Mouse (Mus musculus) midbrain, embryonic 12.5 days (tissue): ENCODE measurements around the gene Fam216b. TPM values are rescaled to one million over a fixed set of nuclear protein-coding genes. Genes with fewer than 3 reads are reported as not detected.

Experiments used
- ATAC-seq: fragments of 200-750 bp; cut with Nextera tagmentation; 2 replicates; pipeline ENCODE4 v1.8.0; 2017; ENCODE audit warnings: low read depth, moderate TSS enrichment, moderate library complexity; ENCODE audit not compliant: low FRiP score
- H3K27ac ChIP-seq: fragments of 300-500 bp; sonication (generic); replicated peaks from 2 replicates; pipeline ENCODE4 v1.5.1; 2016; ENCODE audit warnings: mild to moderate bottlenecking
- H3K27me3 ChIP-seq: fragments of 300-500 bp; sonication (generic); 2 replicates; pipeline ENCODE4 v1.6.1; 2016; ENCODE audit warnings: mild to moderate bottlenecking
- H3K36me3 ChIP-seq: fragments of 300-500 bp; sonication (generic); 2 replicates; pipeline ENCODE4 v1.6.1; 2016
- H3K4me1 ChIP-seq: fragments of 300-500 bp; sonication (generic); 2 replicates; pipeline ENCODE4 v1.6.1; 2016
- H3K4me2 ChIP-seq: fragments of 300-500 bp; sonication (generic); replicated peaks from 2 replicates; pipeline ENCODE4 v1.6.1; 2016; ENCODE audit warnings: mild to moderate bottlenecking, moderate library complexity
- H3K4me3 ChIP-seq: fragments of 300-500 bp; sonication (generic); 2 replicates; pipeline ENCODE4 v1.5.1; 2016; ENCODE audit warnings: mild to moderate bottlenecking
- H3K9ac ChIP-seq: fragments of 300-500 bp; sonication (generic); replicated peaks from 2 replicates; pipeline ENCODE4 v1.6.1; 2016; ENCODE audit warnings: mild to moderate bottlenecking, moderate library complexity
- H3K9me3 ChIP-seq: fragments of 300-500 bp; sonication (generic); 2 replicates; pipeline ENCODE4 v1.6.1; 2016; ENCODE audit warnings: mild to moderate bottlenecking
- WGBS: fragments of 180-500 bp; shearing (Covaris S2); methylation state at CpG from one replicate; pipeline ENCODE4 v1.1.7; 2016; 5-methylcytosine and 5-hydroxymethylcytosine counted together
- polyA plus RNA-seq: library from polyadenylated mRNA; unstranded; fragments of >200 nt; fragmentation: Nextera tagmentation; extraction: Ambion mirVana; gene quantifications from 2 replicates; pipeline ENCODE4 v1.2.1, GENCODE M21; 2016

Fam216b gene
- polyA plus RNA-seq, result not detected in 2 replicates

GRCm38 (mm10) chr14:78088907-78089306 is at the start of gene Fam216b:
Gene Fam216b (minus strand): TSS chr14:78089007.
- Histone ChIP-seq H3K9ac (no peak within 1 kb of the TSS), H3K27ac (no peak within 1 kb of the TSS), H3K4me1 (no peaks in the 10 kb centered on the region), H3K9me3 (no peaks in the 10 kb centered on the region), H3K4me3 (no peak within 1 kb of the TSS), H3K27me3 (no peaks in the 10 kb centered on the region), H3K4me2 (no peak within 1 kb of the TSS), H3K36me3 (no peaks in the 10 kb centered on the region)
- WGBS, result 88% methylated on average over 6 of the region's 6 CpGs
- no peak for ATAC-seq

GRCm38 (mm10) chr14:78132368-78133052 is 43.7 kb upstream of the Fam216b start:
- H3K4me2 ChIP-seq, result no peak overlapping the region
- H3K9me3 ChIP-seq, result peaks cover 5% of the 10 kb centered on the region; the same call in 1 of the 2 replicates
- 33% methylated on average over 5 of the region's 5 CpGs for WGBS
- H3K9ac ChIP-seq, result no peak overlapping the region
- no peak for ATAC-seq
- no peaks in the 10 kb centered on the region for H3K36me3 ChIP-seq
- H3K4me3 ChIP-seq, result no peak overlapping the region
- H3K27ac ChIP-seq, result no peak overlapping the region
- no peaks in the 10 kb centered on the region for H3K27me3 ChIP-seq
- H3K4me1 ChIP-seq, result peaks cover 7% of the 10 kb centered on the region; the same call in 1 of the 2 replicates

- ATAC-seq, result no peak
- Histone ChIP-seq H3K27ac (no peak overlapping the region), H3K9me3 (no peaks in the 10 kb centered on the region), H3K9ac (no peak overlapping the region), H3K4me2 (no peak overlapping the region), H3K27me3 (no peaks in the 10 kb centered on the region), H3K4me1 (no peaks in the 10 kb centered on the region), H3K4me3 (no peak overlapping the region), H3K36me3 (no peaks in the 10 kb centered on the region)
- WGBS, result 68% methylated on average over 3 of the region's 3 CpGs
Observed at GRCm38 (mm10) chr14:78126670-78127069, 37.9 kb upstream of the Fam216b start.

- Histone ChIP-seq H3K27me3 (no peaks in the 10 kb centered on the region), H3K9ac (no peak overlapping the region), H3K9me3 (no peaks in the 10 kb centered on the region), H3K27ac (no peak overlapping the region), H3K4me1 (peaks cover 14% of the 10 kb centered on the region; the same call in 1 of the 2 replicates), H3K36me3 (no peaks in the 10 kb centered on the region), H3K4me3 (no peak overlapping the region), H3K4me2 (no peak overlapping the region)
- 28% methylated on average over 3 of the region's 3 CpGs for WGBS
- no peak for ATAC-seq
Observed at GRCm38 (mm10) chr14:78120286-78120685, 31.5 kb upstream of the Fam216b start.

- H3K4me2 ChIP-seq, result no peak overlapping the region
- no peak overlapping the region for H3K4me3 ChIP-seq
- no peak for ATAC-seq
- peaks cover 14% of the 10 kb centered on the region; the same call in 1 of the 2 replicates for H3K4me1 ChIP-seq
- no peaks in the 10 kb centered on the region for H3K9me3 ChIP-seq
- H3K36me3 ChIP-seq, result no peaks in the 10 kb centered on the region
- H3K27me3 ChIP-seq, result no peaks in the 10 kb centered on the region
- no peak overlapping the region for H3K9ac ChIP-seq
- 68% methylated on average over 10 of the region's 10 CpGs for WGBS
- no peak overlapping the region for H3K27ac ChIP-seq
Observed at GRCm38 (mm10) chr14:78119449-78120200, 30.8 kb upstream of the Fam216b start.

GRCm38 (mm10) chr14:78117671-78118070 is 28.9 kb upstream of the Fam216b start:
- H3K4me1 ChIP-seq, result peaks cover 14% of the 10 kb centered on the region; the same call in 1 of the 2 replicates
- no peak overlapping the region for H3K9ac ChIP-seq
- 61% methylated on average over 4 of the region's 4 CpGs for WGBS
- H3K4me2 ChIP-seq, result no peak overlapping the region
- H3K27ac ChIP-seq, result no peak overlapping the region
- no peaks in the 10 kb centered on the region for H3K27me3 ChIP-seq
- no peak for ATAC-seq
- no peak overlapping the region for H3K4me3 ChIP-seq
- no peaks in the 10 kb centered on the region for H3K36me3 ChIP-seq
- H3K9me3 ChIP-seq, result no peaks in the 10 kb centered on the region

GRCm38 (mm10) chr14:78117268-78117667 is 28.5 kb upstream of the Fam216b start:
- no peak overlapping the region for H3K9ac ChIP-seq
- H3K4me2 ChIP-seq, result no peak overlapping the region
- H3K4me3 ChIP-seq, result no peak overlapping the region
- H3K36me3 ChIP-seq, result no peaks in the 10 kb centered on the region
- H3K9me3 ChIP-seq, result no peaks in the 10 kb centered on the region
- WGBS, result 76% methylated on average over 2 of the region's 2 CpGs
- H3K4me1 ChIP-seq, result peaks cover 14% of the 10 kb centered on the region; the same call in 1 of the 2 replicates
- no peaks in the 10 kb centered on the region for H3K27me3 ChIP-seq
- ATAC-seq, result no peak
- H3K27ac ChIP-seq, result no peak overlapping the region

GRCm38 (mm10) chr14:78112466-78112865 is 23.7 kb upstream of the Fam216b start:
- no peak for ATAC-seq
- Histone ChIP-seq H3K9ac (no peak overlapping the region), H3K9me3 (no peaks in the 10 kb centered on the region), H3K27ac (no peak overlapping the region), H3K36me3 (no peaks in the 10 kb centered on the region), H3K27me3 (no peaks in the 10 kb centered on the region), H3K4me1 (no peaks in the 10 kb centered on the region), H3K4me3 (no peak overlapping the region), H3K4me2 (no peak overlapping the region)
- WGBS, result 86% methylated on average over 3 of the region's 3 CpGs

- Histone ChIP-seq H3K9ac (no peak overlapping the region), H3K4me3 (no peak overlapping the region), H3K4me1 (no peaks in the 10 kb centered on the region), H3K9me3 (no peaks in the 10 kb centered on the region), H3K36me3 (no peaks in the 10 kb centered on the region), H3K27me3 (no peaks in the 10 kb centered on the region), H3K27ac (no peak overlapping the region), H3K4me2 (no peak overlapping the region)
- ATAC-seq, result no peak
- WGBS, result 93% methylated on average over 3 of the region's 3 CpGs
Observed at GRCm38 (mm10) chr14:78110871-78111270, 22.1 kb upstream of the Fam216b start.

GRCm38 (mm10) chr14:78109419-78109818 is 20.6 kb upstream of the Fam216b start:
- Histone ChIP-seq H3K36me3 (no peaks in the 10 kb centered on the region), H3K4me1 (no peaks in the 10 kb centered on the region), H3K9ac (no peak overlapping the region), H3K4me3 (no peak overlapping the region), H3K27me3 (no peaks in the 10 kb centered on the region), H3K9me3 (no peaks in the 10 kb centered on the region), H3K27ac (no peak overlapping the region), H3K4me2 (no peak overlapping the region)
- ATAC-seq, result no peak
- 80% methylated on average over 4 of the region's 4 CpGs for WGBS

GRCm38 (mm10) chr14:78108388-78108787 is 19.6 kb upstream of the Fam216b start:
- Histone ChIP-seq H3K4me1 (no peaks in the 10 kb centered on the region), H3K4me3 (no peak overlapping the region), H3K27me3 (no peaks in the 10 kb centered on the region), H3K36me3 (no peaks in the 10 kb centered on the region), H3K9me3 (no peaks in the 10 kb centered on the region), H3K9ac (no peak overlapping the region), H3K4me2 (no peak overlapping the region), H3K27ac (no peak overlapping the region)
- no peak for ATAC-seq
- 84% methylated on average over 3 of the region's 3 CpGs for WGBS

GRCm38 (mm10) chr14:78089591-78089990 is 784 bp upstream of the Fam216b start:
- Histone ChIP-seq H3K27me3 (no peaks in the 10 kb centered on the region), H3K4me3 (no peak overlapping the region), H3K4me2 (no peak overlapping the region), H3K36me3 (no peaks in the 10 kb centered on the region), H3K27ac (no peak overlapping the region), H3K9me3 (no peaks in the 10 kb centered on the region), H3K4me1 (no peaks in the 10 kb centered on the region), H3K9ac (no peak overlapping the region)
- WGBS, result 81% methylated on average over 4 of the region's 4 CpGs
- no peak for ATAC-seq
